Mouse (Mus musculus) limb, embryonic 15.5 days (tissue): ENCODE results near the gene Cacna1c. TPM values are rescaled to one million over a fixed set of nuclear protein-coding genes. Genes with fewer than 3 reads are reported as not detected.

Experiments
- ATAC-seq: fragments of 200-750 bp; cut with Nextera tagmentation; 2 replicates; pipeline ENCODE4 v1.8.0; 2017; ENCODE audit warnings: low read depth, moderate TSS enrichment; ENCODE audit not compliant: insufficient number of reproducible peaks, low FRiP score, low TSS enrichment
- H3K27ac ChIP-seq: fragments of 300-500 bp; sonication (generic); 2 replicates; pipeline ENCODE4 v1.5.1; 2015; ENCODE audit warnings: moderate library complexity, mild to moderate bottlenecking, inconsistent platforms
- H3K27me3 ChIP-seq: fragments of 300-500 bp; sonication (generic); 2 replicates; pipeline ENCODE4 v1.6.1; 2015; ENCODE audit warnings: inconsistent platforms
- H3K36me3 ChIP-seq: fragments of 300-500 bp; sonication (generic); 2 replicates; pipeline ENCODE4 v1.6.1; 2015; ENCODE audit warnings: inconsistent platforms
- H3K4me1 ChIP-seq: fragments of 300-500 bp; sonication (generic); 2 replicates; pipeline ENCODE4 v1.6.1; 2015; ENCODE audit warnings: inconsistent platforms
- H3K4me2 ChIP-seq: fragments of 300-500 bp; sonication (generic); 2 replicates; pipeline ENCODE4 v1.6.1; 2015; ENCODE audit warnings: mild to moderate bottlenecking, inconsistent platforms
- H3K4me3 ChIP-seq: fragments of 300-500 bp; sonication (generic); 2 replicates; pipeline ENCODE4 v1.5.1; 2015; ENCODE audit warnings: mild to moderate bottlenecking, inconsistent platforms
- H3K9ac ChIP-seq: fragments of 300-500 bp; sonication (generic); 2 replicates; pipeline ENCODE4 v1.6.1; 2015; ENCODE audit warnings: inconsistent platforms
- H3K9me3 ChIP-seq: fragments of 300-500 bp; sonication (generic); 2 replicates; pipeline ENCODE4 v1.6.1; 2016; ENCODE audit warnings: inconsistent platforms
- WGBS: fragments of 180-500 bp; shearing (Covaris S2); methylation state at CpG from one replicate; pipeline ENCODE4 v1.1.7; 2015; 5-methylcytosine and 5-hydroxymethylcytosine counted together
- polyA plus RNA-seq: library from polyadenylated mRNA; unstranded; fragments of >200 nt; fragmentation: Nextera tagmentation; extraction: Ambion mirVana; gene quantifications from 2 replicates; pipeline ENCODE4 v1.2.1, GENCODE M21; 2015

Cacna1c gene
- polyA plus RNA-seq, 1 experiment from 2014 or later, result 6.2 TPM

DNA sequence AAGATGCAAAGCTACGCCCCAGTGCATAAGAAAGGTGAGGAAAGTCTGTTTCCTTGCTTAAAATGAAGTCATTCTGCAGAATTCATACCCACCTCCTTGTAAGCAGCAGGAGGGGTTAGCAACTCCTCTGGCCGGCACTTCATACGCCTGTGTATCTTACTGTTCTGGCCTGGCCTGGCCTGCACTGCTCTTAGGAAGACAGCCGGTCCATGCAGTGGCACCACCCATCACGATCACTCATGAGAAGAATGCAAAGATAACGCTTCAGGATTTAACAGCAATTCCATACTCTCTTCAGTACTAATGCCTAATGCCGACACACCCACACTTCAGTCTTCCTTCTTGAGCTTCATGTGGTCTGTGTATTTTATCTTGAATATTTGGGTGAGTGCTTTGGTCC, 8.1 kb upstream of the Cacna1c start:
- H3K9ac ChIP-seq, result no peak overlapping the region
- no peak overlapping the region for H3K4me2 ChIP-seq
- no peaks in the 10 kb centered on the region for H3K27me3 ChIP-seq
- H3K4me1 ChIP-seq, result peaks cover 3% of the 10 kb centered on the region; the same call in 1 of the 2 replicates
- peaks cover 11% of the 10 kb centered on the region; the same call in 1 of the 2 replicates for H3K36me3 ChIP-seq
- no peaks in the 10 kb centered on the region for H3K9me3 ChIP-seq
- 89% methylated on average over 7 of the region's 7 CpGs for WGBS
- H3K27ac ChIP-seq, result no peak overlapping the region
- ATAC-seq, result no peak
- no peak overlapping the region for H3K4me3 ChIP-seq

DNA sequence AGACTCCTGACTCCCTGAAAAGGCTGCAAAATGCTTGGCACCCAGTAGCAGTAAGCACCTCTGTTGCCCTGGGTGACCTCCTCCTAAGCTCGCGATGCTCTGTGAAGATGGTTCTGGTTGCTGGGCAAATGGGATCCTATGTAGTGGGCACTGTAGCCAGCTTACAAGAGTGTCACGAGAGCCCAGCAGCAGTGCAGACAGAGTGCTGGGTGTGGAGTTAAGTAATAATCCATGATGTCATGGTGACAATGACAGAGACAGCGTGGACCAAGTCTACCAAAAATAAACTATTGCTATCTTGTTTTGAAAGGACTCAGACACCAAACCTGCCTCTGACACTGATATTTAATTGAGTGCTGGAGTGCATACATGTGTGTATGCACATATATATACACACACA, 5.4 kb upstream of the Cacna1c start:
- Histone ChIP-seq H3K27ac (no peak overlapping the region), H3K36me3 (peaks cover 11% of the 10 kb centered on the region; the same call in 1 of the 2 replicates), H3K27me3 (no peaks in the 10 kb centered on the region), H3K9ac (no peak overlapping the region), H3K4me1 (peaks cover 6% of the 10 kb centered on the region; the same call in 1 of the 2 replicates), H3K4me2 (no peak overlapping the region), H3K9me3 (no peaks in the 10 kb centered on the region), H3K4me3 (no peak overlapping the region)
- WGBS, result 92% methylated on average over 4 of the region's 4 CpGs
- ATAC-seq, result no peak

DNA sequence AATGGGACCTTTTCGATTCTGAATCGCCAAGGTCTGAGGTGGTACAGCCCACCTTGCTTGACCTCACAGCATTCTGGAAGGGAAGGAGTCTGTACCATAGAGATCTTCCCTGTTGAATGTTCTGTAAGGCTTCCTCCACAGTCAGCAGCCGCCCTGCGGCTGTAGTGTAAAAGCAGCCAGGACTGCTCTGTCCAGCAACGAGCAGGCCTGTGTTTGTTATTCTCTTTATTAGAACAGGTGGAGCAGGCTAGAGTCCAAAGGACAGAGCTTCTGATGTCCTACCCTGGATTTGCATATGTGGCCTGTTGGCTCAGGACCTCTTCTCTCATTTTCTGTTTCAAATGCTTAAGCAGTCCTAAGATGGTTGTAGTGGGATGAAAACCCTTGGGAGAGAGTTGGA, 4.1 kb upstream of the Cacna1c start:
- no peak overlapping the region for H3K27ac ChIP-seq
- no peak for ATAC-seq
- no peak overlapping the region for H3K4me2 ChIP-seq
- H3K36me3 ChIP-seq, result peaks cover 11% of the 10 kb centered on the region; the same call in 1 of the 2 replicates
- H3K9ac ChIP-seq, result no peak overlapping the region
- H3K4me3 ChIP-seq, result no peak overlapping the region
- H3K4me1 ChIP-seq, result peaks cover 6% of the 10 kb centered on the region; the same call in 1 of the 2 replicates
- 72% methylated on average over 5 of the region's 5 CpGs for WGBS
- no peaks in the 10 kb centered on the region for H3K9me3 ChIP-seq
- H3K27me3 ChIP-seq, result no peaks in the 10 kb centered on the region

- no peaks in the 10 kb centered on the region for H3K27me3 ChIP-seq
- H3K4me2 ChIP-seq, result no peak overlapping the region
- H3K36me3 ChIP-seq, result peaks cover 11% of the 10 kb centered on the region; the same call in 1 of the 2 replicates
- 39% methylated on average over 8 of the region's 8 CpGs for WGBS
- no peak for ATAC-seq
- no peaks in the 10 kb centered on the region for H3K9me3 ChIP-seq
- peaks cover 6% of the 10 kb centered on the region; the same call in 1 of the 2 replicates for H3K4me1 ChIP-seq
- no peak overlapping the region for H3K9ac ChIP-seq
- H3K27ac ChIP-seq, result no peak overlapping the region
- no peak overlapping the region for H3K4me3 ChIP-seq
Observed at GRCm38 (mm10) chr6:119199274-119199879, 3.2 kb upstream of the Cacna1c start.

GRCm38 (mm10) chr6:119198534-119199273, 2.5 kb upstream of the Cacna1c start:
- peaks cover 6% of the 10 kb centered on the region; the same call in 1 of the 2 replicates for H3K4me1 ChIP-seq
- H3K36me3 ChIP-seq, result peaks cover 5% of the 10 kb centered on the region; the same call in 1 of the 2 replicates
- no peaks in the 10 kb centered on the region for H3K9me3 ChIP-seq
- 32% methylated on average over 15 of the region's 15 CpGs for WGBS
- H3K27me3 ChIP-seq, result no peaks in the 10 kb centered on the region
- no peak for ATAC-seq
- H3K4me3 ChIP-seq, result no peak overlapping the region
- no peak overlapping the region for H3K9ac ChIP-seq
- H3K27ac ChIP-seq, result no peak overlapping the region
- no peak overlapping the region for H3K4me2 ChIP-seq

DNA sequence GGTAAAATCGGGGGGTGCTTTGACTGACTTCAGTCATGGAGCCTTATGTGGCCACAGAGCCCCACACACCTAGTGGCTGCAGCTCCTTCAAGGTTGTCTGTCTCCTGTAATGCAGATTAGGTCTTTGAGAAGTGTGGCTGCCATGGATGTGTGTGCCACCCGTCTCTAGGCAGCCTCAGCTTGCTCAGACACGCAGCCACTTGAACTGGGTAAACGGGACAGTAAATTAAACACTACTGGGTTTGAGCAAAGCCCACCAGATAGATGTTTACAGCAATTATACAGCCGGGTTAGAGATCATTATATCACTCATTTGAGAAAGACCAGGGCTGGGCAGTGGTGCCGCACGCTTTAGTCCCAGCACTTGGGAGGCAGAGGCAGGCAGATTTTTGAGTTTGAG, 1.6 kb downstream of the Cacna1c start:
- ATAC-seq, result no peak
- no peak overlapping the region for H3K9ac ChIP-seq
- H3K27ac ChIP-seq, result no peak overlapping the region
- H3K4me2 ChIP-seq, result no peak overlapping the region
- WGBS, result 54% methylated on average over 7 of the region's 7 CpGs
- H3K4me3 ChIP-seq, result no peak overlapping the region
- H3K4me1 ChIP-seq, result peaks cover 6% of the 10 kb centered on the region; the same call in 1 of the 2 replicates
- peaks cover 25% of the 10 kb centered on the region for H3K36me3 ChIP-seq
- H3K9me3 ChIP-seq, result no peaks in the 10 kb centered on the region
- H3K27me3 ChIP-seq, result no peaks in the 10 kb centered on the region

DNA sequence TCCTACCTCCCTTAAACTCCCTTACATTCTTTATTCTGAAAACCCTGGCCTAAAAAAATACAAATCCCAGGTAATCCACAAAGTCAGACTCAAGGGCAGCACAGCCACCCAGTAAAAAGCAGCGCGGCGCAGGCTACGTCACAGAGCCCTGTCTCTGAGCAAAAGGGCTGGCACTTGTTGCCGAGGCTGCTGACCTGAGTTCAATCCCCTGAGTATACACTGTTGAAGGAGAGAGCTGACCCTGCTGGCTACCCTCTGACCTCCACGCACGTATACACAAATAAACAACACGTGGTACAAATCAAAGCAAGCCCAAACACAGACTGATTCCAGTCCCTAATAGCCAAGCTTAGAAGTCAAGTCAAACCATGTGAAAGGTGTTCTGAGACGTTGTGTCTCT, 2.1 kb downstream of the Cacna1c start:
- WGBS, result 49% methylated on average over 9 of the region's 9 CpGs
- Histone ChIP-seq H3K9ac (no peak overlapping the region), H3K4me2 (no peak overlapping the region), H3K9me3 (no peaks in the 10 kb centered on the region), H3K4me3 (no peak overlapping the region), H3K36me3 (peaks cover 29% of the 10 kb centered on the region), H3K27ac (no peak overlapping the region), H3K27me3 (no peaks in the 10 kb centered on the region), H3K4me1 (peaks cover 2% of the 10 kb centered on the region; the same call in 1 of the 2 replicates)
- ATAC-seq, result no peak

- Histone ChIP-seq H3K27ac (no peak overlapping the region), H3K36me3 (peaks cover 31% of the 10 kb centered on the region), H3K4me1 (no peaks in the 10 kb centered on the region), H3K9me3 (no peaks in the 10 kb centered on the region), H3K4me3 (no peak overlapping the region), H3K4me2 (no peak overlapping the region), H3K9ac (no peak overlapping the region), H3K27me3 (no peaks in the 10 kb centered on the region)
- ATAC-seq, result no peak
- WGBS, result 53% methylated on average over 15 of the region's 15 CpGs
Observed at GRCm38 (mm10) chr6:119193571-119194154, 2.6 kb downstream of the Cacna1c start.

GRCm38 (mm10) chr6:119191478-119191877, 4.7 kb downstream of the Cacna1c start:
- 93% methylated on average over 4 of the region's 4 CpGs for WGBS

DNA sequence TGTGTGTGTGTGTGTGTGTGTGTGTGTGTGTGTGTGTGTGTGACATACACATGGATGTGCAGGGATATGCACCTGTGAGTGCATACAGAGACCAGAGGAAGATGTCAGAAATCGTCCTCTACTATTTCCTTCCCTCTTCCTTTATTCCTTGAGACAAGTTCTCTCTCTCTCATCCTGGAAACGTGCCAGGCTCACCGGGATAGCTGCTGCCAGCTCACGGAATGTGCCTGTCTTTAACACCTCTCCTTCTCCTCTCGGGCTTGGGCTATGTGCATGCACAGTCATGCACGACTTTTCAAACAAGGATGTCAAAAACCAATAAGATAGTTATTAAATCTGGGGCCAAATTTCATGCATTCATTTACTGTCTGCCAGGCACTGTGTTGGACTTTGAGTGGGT, 8.6 kb downstream of the Cacna1c start:
- ATAC-seq, result no peak
- H3K4me1 ChIP-seq, result no peaks in the 10 kb centered on the region
- H3K27ac ChIP-seq, result no peak overlapping the region
- H3K36me3 ChIP-seq, result peaks cover 33% of the 10 kb centered on the region
- no peaks in the 10 kb centered on the region for H3K9me3 ChIP-seq
- H3K9ac ChIP-seq, result no peak overlapping the region
- no peak overlapping the region for H3K4me2 ChIP-seq
- WGBS, result 51% methylated on average over 6 of the region's 6 CpGs
- H3K27me3 ChIP-seq, result no peaks in the 10 kb centered on the region
- H3K4me3 ChIP-seq, result no peak overlapping the region

More at GRCm38 (mm10) chr6:119191478-119191877, 4.7 kb downstream of the Cacna1c start:
- Histone ChIP-seq H3K9me3 (no peaks in the 10 kb centered on the region), H3K4me3 (no peak overlapping the region), H3K4me1 (no peaks in the 10 kb centered on the region), H3K4me2 (no peak overlapping the region), H3K9ac (no peak overlapping the region), H3K27ac (no peak overlapping the region), H3K36me3 (peaks cover 31% of the 10 kb centered on the region), H3K27me3 (no peaks in the 10 kb centered on the region)
- no peak for ATAC-seq

DNA sequence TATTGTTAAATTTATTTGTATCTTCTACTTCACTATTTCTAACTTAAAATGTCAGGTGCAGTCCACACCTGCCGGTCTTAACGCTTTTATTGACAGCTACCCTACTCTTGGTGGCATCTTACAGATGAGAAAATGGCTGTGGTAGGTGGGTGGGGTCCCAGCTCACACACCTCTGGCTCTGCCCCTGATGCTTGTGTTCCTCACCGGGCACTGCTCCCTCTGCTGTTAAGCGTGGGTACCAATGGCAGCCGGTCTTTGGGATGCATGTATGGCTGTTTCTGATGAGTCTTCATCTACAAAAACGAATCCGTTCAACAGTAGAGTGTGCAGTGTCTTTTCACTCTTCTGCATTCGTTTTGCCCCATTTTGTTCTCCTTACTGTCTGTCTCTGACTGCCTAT, 9.6 kb downstream of the Cacna1c start:
- no peak overlapping the region for H3K27ac ChIP-seq
- peaks cover 24% of the 10 kb centered on the region; the same call in 1 of the 2 replicates for H3K36me3 ChIP-seq
- H3K9ac ChIP-seq, result no peak overlapping the region
- H3K27me3 ChIP-seq, result no peaks in the 10 kb centered on the region
- 60% methylated on average over 8 of the region's 8 CpGs for WGBS
- H3K4me3 ChIP-seq, result no peak overlapping the region
- ATAC-seq, result no peak
- H3K4me1 ChIP-seq, result no peaks in the 10 kb centered on the region
- no peak overlapping the region for H3K4me2 ChIP-seq
- no peaks in the 10 kb centered on the region for H3K9me3 ChIP-seq

GRCm38 (mm10) chr6:119183781-119184180, 12.4 kb downstream of the Cacna1c start:
- Histone ChIP-seq H3K9ac (no peak overlapping the region), H3K27ac (no peak overlapping the region), H3K4me1 (no peaks in the 10 kb centered on the region), H3K4me3 (no peak overlapping the region), H3K9me3 (no peaks in the 10 kb centered on the region), H3K4me2 (no peak overlapping the region), H3K27me3 (no peaks in the 10 kb centered on the region), H3K36me3 (0 out of 2 replicates have a peak, but pooled peaks cover 7% of the 10 kb centered on the region)
- WGBS, result 62% methylated on average over 3 of the region's 3 CpGs
- ATAC-seq, result no peak
